Mouse (Mus musculus): ENCODE measurements around the gene Csad. TPM values are rescaled to one million over a fixed set of nuclear protein-coding genes. Genes with fewer than 3 reads are reported as not detected.

Csad gene
- 32.1 and 39.4 TPM in 2 replicates for polyA plus RNA-seq (2015; fragmentation: Nextera tagmentation; extraction: Ambion mirVana)

GRCm38 (mm10) chr15:102204674-102205505 lies at the start of gene Csad:
TSS of gene Csad (minus strand) at chr15:102204724.
- Histone ChIP-seq H3K9me3 (ENCODE audit: control insufficient read depth, low read length) (no peaks in the 10 kb centered on the region), H3K36me3 (ENCODE audit: control insufficient read depth, insufficient read depth, low read length) (peaks cover 21% of the 10 kb centered on the region), H3K27me3 (ENCODE audit: control insufficient read depth, insufficient read depth, low read length) (no peaks in the 10 kb centered on the region), H3K4me3 (ENCODE audit: low read depth, low read length) (peak within 1 kb of the TSS; percentile 76), H3K4me2 (replicated peaks; ENCODE audit: low read depth) (peak within 1 kb of the TSS; percentile 64), H3K9ac (ENCODE audit: low read length) (peak within 1 kb of the TSS; percentile 98), H3K27ac (replicated peaks) (peak within 1 kb of the TSS; percentile 100), H3K4me1 (replicated peaks; ENCODE audit: control insufficient read depth, insufficient read depth) (no peaks in the 10 kb centered on the region; the same call in 1 of the 2 replicates)
- ATAC-seq (ENCODE audit: low FRiP score, low TSS enrichment) = no peak
- peak; percentile 16 for TF ChIP-seq CTCF (IDR thresholded peaks at IDR 0.05; ENCODE audit: low read depth)
- no peak for TF ChIP-seq EP300 (optimal IDR thresholded peaks at IDR 0.05)
- DNase-seq (ENCODE audit: low spot score) = no peak
- WGBS = 38% methylated on average over 19 of the region's 19 CpGs

- H3K9me3 ChIP-seq (ENCODE audit: control insufficient read depth, low read length) = no peaks in the 10 kb centered on the region
- H3K9ac ChIP-seq (ENCODE audit: low read length) = no peak overlapping the region
- peaks cover 7% of the 10 kb centered on the region; the same call in 1 of the 2 replicates for H3K36me3 ChIP-seq (ENCODE audit: control insufficient read depth, insufficient read depth, low read length)
- no peak for DNase-seq (ENCODE audit: low spot score)
- no peak for ATAC-seq (ENCODE audit: low FRiP score, low TSS enrichment)
- H3K4me1 ChIP-seq (replicated peaks; ENCODE audit: control insufficient read depth, insufficient read depth) = peaks cover 16% of the 10 kb centered on the region
- H3K27me3 ChIP-seq (ENCODE audit: control insufficient read depth, insufficient read depth, low read length) = no peaks in the 10 kb centered on the region
- no peak overlapping the region for H3K4me2 ChIP-seq (replicated peaks; ENCODE audit: low read depth)
- TF ChIP-seq EP300 (optimal IDR thresholded peaks at IDR 0.05) (no peak), CTCF (IDR thresholded peaks at IDR 0.05; ENCODE audit: low read depth) (no peak)
- 68% methylated on average over 5 of the region's 5 CpGs for WGBS
- H3K27ac ChIP-seq (replicated peaks) = peak overlapping the region; percentile 41
- no peak overlapping the region for H3K4me3 ChIP-seq (ENCODE audit: low read depth, low read length)
Measured at GRCm38 (mm10) chr15:102250521-102250920, 46.0 kb upstream of the Csad start.

GRCm38 (mm10) chr15:102249967-102250366 lies 45.4 kb upstream of the Csad start:
- 34% methylated on average over 9 of the region's 9 CpGs for WGBS
- H3K4me3 ChIP-seq (ENCODE audit: low read depth, low read length) = no peak overlapping the region

GRCm38 (mm10) chr15:102249251-102249691 lies 44.7 kb upstream of the Csad start:
- Histone ChIP-seq H3K4me1 (replicated peaks; ENCODE audit: control insufficient read depth, insufficient read depth) (peaks cover 12% of the 10 kb centered on the region), H3K36me3 (ENCODE audit: control insufficient read depth, insufficient read depth, low read length) (peaks cover 7% of the 10 kb centered on the region; the same call in 1 of the 2 replicates), H3K9ac (ENCODE audit: low read length) (peak overlapping the region; percentile 48), H3K9me3 (ENCODE audit: control insufficient read depth, low read length) (no peaks in the 10 kb centered on the region), H3K27ac (replicated peaks) (peak overlapping the region; percentile 99), H3K27me3 (ENCODE audit: control insufficient read depth, insufficient read depth, low read length) (no peaks in the 10 kb centered on the region), H3K4me3 (ENCODE audit: low read depth, low read length) (peak overlapping the region; percentile 23), H3K4me2 (replicated peaks; ENCODE audit: low read depth) (peak overlapping the region; percentile 49)
- no peak for ATAC-seq (ENCODE audit: low FRiP score, low TSS enrichment)
- TF ChIP-seq CTCF (IDR thresholded peaks at IDR 0.05; ENCODE audit: low read depth) (no peak), EP300 (optimal IDR thresholded peaks at IDR 0.05) (no peak)
- 2% methylated on average over 13 of the region's 13 CpGs for WGBS
- DNase-seq (ENCODE audit: low spot score) = peak; percentile 56

More at GRCm38 (mm10) chr15:102249967-102250366, 45.4 kb upstream of the Csad start:
- Histone ChIP-seq H3K4me2 (replicated peaks; ENCODE audit: low read depth) (peak overlapping the region; percentile 49), H3K36me3 (ENCODE audit: control insufficient read depth, insufficient read depth, low read length) (peaks cover 7% of the 10 kb centered on the region; the same call in 1 of the 2 replicates), H3K9ac (ENCODE audit: low read length) (peak overlapping the region; percentile 48), H3K9me3 (ENCODE audit: control insufficient read depth, low read length) (no peaks in the 10 kb centered on the region), H3K27me3 (ENCODE audit: control insufficient read depth, insufficient read depth, low read length) (no peaks in the 10 kb centered on the region), H3K4me1 (replicated peaks; ENCODE audit: control insufficient read depth, insufficient read depth) (peaks cover 12% of the 10 kb centered on the region), H3K27ac (replicated peaks) (peak overlapping the region; percentile 99)
- no peak for TF ChIP-seq EP300 (optimal IDR thresholded peaks at IDR 0.05)
- no peak for TF ChIP-seq CTCF (IDR thresholded peaks at IDR 0.05; ENCODE audit: low read depth)
- no peak for ATAC-seq (ENCODE audit: low FRiP score, low TSS enrichment)
- no peak for DNase-seq (ENCODE audit: low spot score)

- H3K4me1 ChIP-seq (replicated peaks; ENCODE audit: control insufficient read depth, insufficient read depth) = peaks cover 12% of the 10 kb centered on the region
- H3K9ac ChIP-seq (ENCODE audit: low read length) = no peak overlapping the region
Measured at GRCm38 (mm10) chr15:102248812-102249191, 44.3 kb upstream of the Csad start.

More at GRCm38 (mm10) chr15:102248812-102249191, 44.3 kb upstream of the Csad start:
- 0 out of 2 replicates have a peak, but pooled peaks have one; percentile 13 for TF ChIP-seq CTCF (IDR thresholded peaks at IDR 0.05; ENCODE audit: low read depth)
- no peak for TF ChIP-seq EP300 (optimal IDR thresholded peaks at IDR 0.05)
- DNase-seq (ENCODE audit: low spot score) (no peak), ATAC-seq (ENCODE audit: low FRiP score, low TSS enrichment) (no peak)
- H3K27ac ChIP-seq (replicated peaks) = peak overlapping the region; percentile 99
- H3K4me3 ChIP-seq (ENCODE audit: low read depth, low read length) = no peak overlapping the region
- H3K36me3 ChIP-seq (ENCODE audit: control insufficient read depth, insufficient read depth, low read length) = peaks cover 7% of the 10 kb centered on the region; the same call in 1 of the 2 replicates
- H3K27me3 ChIP-seq (ENCODE audit: control insufficient read depth, insufficient read depth, low read length) = no peaks in the 10 kb centered on the region
- H3K4me2 ChIP-seq (replicated peaks; ENCODE audit: low read depth) = peak overlapping the region; percentile 49; the same call in 1 of the 2 replicates
- 4% methylated on average over 3 of the region's 3 CpGs for WGBS
- no peaks in the 10 kb centered on the region for H3K9me3 ChIP-seq (ENCODE audit: control insufficient read depth, low read length)

Data from stomach, postnatal 0 days (tissue).